Mouse (Mus musculus): ENCODE data around the gene Prkd2.

Gene Prkd2

DNA sequence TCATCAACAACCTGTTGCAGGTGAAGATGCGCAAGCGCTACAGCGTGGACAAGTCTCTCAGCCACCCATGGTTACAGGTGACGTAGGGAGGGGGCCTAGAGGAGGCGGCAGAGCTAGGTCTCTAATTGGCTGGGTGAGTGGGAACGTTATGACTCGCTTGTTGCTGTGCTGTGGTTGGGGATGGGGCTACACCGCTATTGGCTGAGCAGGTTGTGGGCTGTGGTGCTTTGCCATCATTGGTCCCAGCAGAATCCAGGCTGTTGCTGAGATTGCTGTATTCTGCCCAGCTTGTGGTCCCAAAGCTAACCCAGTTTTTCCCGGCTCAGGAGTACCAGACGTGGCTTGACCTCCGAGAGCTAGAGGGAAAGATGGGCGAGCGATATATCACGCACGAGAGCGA lies 26.8 kb downstream of the Prkd2 start:
- DNase-seq: peak; percentile 66 to 78

DNA sequence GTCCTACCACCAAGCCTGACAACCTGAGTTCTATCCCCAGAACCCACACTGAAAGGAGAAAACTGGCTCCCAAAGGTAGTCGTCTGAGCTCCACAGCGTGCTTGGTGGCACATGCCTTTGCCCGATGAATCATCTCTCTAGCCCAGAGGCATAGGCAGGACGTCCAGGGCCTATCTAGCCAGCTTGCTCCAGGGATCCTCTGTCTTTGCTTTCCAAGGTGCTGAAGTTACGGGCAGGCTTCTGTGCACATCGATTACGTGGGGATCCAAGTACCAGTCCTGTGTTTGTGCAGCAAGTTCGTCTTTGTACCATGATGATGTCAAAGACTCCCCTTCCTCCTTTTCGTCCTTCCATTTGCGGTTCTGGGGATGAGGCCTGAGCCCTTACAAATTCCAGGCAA lies 28.9 kb downstream of the Prkd2 start:
- no peak for DNase-seq

DNA sequence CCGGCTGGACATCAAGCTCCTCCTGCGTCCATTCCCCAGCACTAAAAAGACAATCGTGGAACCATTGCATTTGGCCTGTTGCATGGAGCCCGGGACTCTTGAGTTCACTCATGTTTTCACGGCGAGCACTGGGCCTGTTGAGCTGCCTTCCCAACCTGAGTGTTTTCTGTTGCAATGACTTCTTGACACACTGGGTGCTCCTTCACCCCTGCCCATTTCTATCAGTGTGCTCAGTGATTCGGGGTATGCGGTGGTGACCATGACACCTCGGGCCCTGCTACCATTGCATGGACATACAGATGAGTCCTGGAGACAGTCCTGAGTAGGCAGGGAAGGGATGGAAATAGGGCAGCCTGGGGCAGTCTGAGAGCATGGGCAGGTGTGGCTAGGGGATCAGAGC lies 29.8 kb downstream of the Prkd2 start:
- DNase-seq: no peak

DNA sequence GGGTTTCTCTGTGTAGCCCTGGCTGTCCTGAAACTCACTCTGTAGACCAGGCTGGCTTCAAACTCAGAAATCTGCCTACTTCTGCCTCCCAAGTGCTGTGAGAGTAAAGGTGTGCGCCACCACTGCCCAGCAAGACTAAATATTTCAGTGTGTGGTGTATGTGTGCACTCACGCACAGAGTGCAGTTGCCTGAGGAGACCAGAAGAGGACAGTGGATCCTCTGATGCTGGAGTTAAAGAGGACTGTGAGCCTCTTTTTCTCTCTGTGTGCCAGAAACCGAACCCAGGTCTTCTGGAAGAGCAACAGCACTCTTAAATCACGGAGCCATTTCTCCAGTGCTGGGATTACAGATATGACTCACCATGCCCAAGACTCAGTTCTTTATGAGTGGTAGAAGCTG lies 30.7 kb downstream of the Prkd2 start:
- DNase-seq: no peak

DNA sequence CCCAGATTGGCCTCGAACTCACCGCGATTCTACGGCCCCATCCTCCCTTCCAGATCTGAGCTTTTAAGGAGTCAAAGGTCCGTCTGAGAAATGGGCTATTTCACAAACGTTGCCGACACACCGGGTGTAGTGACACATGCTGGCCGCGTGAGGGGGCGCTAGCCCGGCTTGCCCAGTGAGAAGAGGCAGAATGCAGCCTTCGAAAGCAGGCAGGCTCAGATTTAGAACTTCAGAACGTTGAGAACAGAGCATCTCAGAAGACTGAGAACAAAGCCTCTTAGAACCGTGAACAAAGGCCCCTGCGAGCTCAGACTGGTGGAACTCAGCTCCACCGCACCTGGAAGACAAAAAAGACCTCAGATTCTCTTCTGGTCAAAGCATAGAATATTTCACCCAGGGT lies 31.5 kb downstream of the Prkd2 start:
- peak; percentile 84 to 87 for DNase-seq

DNA sequence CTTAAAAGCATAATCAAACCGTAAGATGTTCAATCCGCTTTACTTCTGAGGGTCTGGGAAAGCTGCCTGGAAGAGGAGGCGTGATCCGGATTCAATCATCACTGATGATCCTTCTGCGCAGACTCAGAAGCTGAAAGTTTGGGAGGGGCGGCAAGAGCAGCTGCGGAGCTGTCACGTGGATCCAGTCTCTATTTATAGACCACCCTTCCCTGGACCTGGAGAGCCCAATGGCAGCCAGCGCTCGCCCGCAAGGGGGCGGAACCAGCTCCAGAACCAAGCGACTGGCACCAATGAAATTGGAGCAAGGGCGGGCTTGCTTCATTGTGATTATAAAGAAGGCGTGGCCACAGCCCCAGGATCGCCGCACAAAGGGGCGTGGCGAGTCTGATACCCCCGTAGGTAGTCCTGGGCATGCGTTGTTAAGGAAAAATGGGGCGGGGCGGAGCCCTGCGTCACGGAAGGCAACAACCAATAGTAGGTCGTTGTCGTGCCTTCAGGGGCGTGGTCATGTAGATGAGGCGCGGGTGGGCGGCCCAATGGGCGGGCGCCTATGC lies 32.1 kb downstream of the Prkd2 start:
- peak; percentile 99 to 100 for DNase-seq

DNA sequence AGATGAGACGGTGACA lies 32.4 kb downstream of the Prkd2 start, which contains the start of gene Dact3:
Dact3 (plus strand) TSS at position 8 of the 16 bp plus-strand sequence.
- DNase-seq: no peak

DNA sequence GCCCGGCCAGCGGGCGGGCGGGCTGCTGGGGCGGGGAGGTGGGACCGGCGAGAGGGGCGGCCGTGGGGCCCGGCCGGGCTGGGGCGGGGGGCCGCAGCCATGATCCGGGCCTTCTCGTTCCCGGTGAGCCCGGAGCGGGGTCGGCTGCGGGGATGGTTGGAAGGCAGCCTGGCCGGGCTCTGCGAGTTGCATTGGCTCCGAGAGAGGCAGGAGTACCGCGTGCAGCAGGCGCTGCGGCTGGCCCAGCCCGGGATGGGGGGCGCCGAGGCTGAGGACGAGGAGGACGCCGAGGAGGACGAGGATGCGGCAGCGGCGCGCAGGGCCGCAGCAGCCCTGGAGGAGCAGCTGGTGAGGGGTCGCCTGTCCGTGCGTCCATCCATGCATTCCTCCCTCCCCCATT lies 32.6 kb downstream of the Prkd2 start:
- DNase-seq: no peak

DNA sequence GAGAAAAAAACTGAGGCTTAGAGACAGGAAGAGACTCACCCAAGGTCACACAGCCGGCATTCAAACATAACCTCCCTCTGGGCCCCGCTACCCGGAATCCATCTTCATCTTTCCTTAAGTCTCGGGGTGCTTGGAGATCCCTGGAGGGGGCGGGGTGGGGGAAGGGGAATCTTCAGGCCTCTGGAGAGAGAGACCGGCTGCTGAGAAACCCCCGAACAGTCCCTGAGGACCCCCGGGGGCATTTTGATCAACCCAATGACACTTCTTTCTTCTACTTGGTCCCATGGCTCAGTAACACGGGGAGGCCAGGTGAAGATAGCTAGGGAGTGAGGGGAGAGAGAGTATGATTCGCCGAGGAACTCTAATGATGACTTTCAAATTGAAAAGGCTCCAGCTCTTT lies 33.3 kb downstream of the Prkd2 start:
- no peak for DNase-seq

DNA sequence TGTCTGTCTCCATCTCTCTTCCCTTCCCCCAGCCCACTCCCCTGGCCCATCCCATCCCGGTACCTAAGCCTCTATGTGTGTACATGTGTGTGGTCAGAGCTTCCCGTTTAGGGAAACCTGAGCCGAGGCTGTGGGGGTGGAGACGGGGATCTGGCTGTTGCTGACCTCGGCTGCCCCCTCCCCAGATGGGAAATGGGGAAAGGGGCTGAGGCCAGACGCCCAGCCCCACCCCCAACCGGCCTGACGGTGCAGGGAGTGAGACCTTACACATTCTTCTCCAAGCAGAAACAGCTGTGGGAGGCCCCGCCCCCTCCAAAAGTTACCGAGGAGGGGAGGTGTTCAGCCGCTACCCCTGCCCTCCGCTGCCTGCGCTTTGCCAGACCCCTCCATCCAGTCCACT lies 33.9 kb downstream of the Prkd2 start:
- peak; percentile 71 to 77 for DNase-seq

DNA sequence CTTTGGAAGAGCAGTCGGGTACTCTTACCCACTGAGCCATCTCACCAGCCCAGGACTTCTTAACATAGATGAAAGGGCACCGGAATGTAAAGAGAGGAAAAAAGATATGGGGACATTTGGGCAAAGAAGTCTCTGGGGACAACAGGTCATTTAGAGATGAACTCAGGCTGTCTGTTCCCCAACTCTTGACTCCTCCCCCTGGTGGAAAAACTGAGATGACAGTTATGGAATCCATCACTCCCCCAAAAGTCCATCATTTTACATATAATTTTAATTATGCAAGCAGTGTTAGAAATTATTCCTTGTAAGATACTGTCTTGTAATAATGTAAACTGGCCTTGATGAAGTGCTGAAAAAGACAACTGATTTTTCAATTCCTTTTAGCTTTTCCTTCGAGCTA lies 35.0 kb downstream of the Prkd2 start:
- DNase-seq: no peak

DNA sequence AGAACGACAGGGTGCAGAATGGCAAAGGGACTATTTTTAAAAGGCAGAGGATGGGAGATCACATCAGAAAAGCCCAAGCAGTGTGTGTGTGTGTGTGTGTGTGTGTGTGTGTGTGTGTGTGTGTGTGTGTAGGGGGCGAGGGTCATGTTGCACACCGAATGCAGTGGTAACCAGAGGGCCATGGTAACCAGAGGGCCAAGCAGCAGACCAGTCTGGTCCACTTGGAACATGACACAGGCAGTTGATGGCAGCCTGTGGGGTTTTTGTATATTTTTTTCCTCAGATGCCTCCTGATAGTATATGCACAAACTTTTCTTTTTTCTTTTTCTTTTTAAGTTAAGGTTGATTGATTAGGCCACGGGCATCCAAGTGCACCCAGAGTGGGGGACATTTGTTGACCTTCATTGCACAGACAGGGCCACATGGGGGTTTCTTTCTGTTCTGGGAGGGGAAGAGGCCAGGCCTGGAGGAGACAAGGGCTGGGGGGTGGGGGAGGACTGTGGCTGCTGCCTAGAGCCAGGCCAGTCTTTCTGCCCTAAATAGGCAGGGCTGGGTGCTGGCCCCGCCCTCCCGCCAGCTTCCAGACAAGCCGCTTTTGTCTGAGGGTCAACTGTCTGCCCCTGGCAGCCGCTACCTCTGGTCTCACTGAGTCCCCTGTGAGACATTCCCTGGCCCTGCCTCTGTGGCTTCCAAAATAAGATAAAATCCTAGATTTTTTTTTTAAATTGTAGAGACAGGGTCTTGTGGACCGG lies 37.3 kb downstream of the Prkd2 start:
- peak; percentile 61 to 73 for DNase-seq

DNA sequence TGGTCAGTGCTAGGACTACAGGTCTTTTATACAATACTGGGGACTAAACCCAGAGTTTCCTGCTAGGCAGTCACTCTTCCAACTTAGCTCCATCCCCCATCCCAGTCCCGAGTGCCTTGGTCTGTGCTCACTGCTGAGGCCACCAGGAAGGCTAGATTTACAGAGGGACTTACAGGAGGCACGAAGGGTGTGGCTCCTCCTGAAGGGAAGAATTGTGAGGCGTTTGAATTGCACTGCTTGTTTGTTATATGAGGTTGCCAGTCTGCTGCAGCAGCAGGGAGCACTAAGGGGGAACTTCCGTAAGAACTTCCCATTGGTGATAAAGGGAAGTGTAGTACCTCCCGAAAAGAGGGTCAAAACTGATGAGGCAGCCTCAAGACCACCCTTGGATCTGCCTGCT lies 37.9 kb downstream of the Prkd2 start:
- no peak for DNase-seq

DNA sequence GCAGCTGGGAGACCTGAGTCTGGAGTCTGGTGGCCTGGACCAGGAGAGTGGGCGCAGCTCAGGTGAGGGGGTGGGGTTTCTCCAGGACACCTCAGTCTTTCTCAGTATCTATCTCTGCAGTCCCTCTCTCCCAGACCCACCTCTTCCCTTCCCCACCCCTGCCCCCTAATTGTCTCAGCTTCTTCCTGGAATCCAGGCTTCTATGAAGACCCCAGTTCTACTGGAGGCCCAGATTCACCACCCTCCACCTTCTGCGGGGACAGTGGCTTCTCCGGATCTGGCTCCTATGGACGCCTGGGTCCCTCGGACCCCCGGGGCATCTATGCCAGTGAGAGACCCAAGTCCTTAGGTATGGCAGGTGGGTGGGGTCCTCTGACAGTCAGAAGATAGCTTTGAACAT lies 40.5 kb downstream of the Prkd2 start:
- DNase-seq: no peak

DNA sequence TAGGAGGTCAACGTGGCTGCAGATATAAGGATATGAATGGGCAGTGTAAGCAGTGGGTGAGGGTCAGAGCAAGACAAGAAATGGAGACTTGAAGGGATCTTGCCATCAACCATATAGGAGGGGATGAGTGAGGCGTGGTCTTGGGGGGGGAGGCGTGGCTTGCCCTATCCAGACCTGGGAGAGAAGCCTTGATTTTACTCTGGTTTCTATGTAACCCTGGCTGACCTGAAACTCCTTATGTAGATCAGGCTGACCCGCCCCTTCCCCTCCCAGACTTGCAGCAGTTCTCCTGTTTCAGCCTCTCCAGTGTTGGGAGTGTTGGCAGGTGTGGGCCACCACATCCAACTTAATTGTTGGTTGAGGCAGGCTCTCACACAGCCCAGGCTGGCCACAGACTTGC lies 41.6 kb downstream of the Prkd2 start:
- no peak for DNase-seq

DNA sequence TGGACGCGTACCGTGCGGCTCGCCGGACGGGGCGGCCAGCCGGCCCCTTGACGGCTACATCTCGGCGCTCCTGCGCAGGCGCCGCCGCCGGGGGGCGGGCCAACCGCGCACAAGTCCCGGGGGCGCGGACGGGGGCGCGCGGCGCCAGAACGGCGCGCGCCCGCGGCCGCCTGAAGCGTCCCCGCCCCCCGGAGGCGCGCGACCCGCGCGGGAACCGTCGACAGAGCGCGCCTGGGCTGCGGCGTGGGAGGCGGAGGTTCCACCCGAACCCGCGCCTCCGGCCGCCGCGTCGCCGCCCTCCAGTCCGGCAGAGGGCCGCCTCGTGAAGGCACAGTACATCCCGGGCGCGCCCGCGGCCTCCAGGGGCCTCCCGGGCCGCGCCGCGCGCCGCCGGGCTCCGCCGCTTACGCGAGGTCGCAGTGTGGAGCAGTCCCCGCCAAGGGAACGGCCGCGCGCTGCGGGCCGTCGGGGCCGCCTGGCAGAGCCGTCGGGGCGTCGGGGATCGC lies 42.6 kb downstream of the Prkd2 start:
- DNase-seq: peak in 1 of 2 experiments; percentile 55

DNA sequence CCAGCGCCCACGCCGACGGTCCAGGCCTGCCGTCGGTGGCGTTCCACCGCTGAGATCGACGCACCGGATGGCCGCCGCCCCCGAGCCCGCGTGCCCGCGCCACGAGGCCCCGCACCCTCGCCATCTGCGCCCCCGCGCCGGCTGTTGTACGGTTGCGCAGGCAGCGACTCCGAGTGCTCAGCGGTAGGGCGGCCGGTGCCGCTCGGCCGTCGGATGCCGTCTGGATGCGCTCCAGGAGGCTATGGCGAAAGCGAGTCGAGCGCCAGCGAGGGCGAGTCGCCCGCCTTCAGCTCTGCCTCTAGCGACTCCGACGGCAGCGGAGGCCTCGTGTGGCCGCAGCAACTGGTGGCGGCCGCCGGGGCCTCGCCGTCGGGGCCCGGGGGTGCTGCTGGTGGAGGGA lies 43.2 kb downstream of the Prkd2 start:
- no peak for DNase-seq

DNA sequence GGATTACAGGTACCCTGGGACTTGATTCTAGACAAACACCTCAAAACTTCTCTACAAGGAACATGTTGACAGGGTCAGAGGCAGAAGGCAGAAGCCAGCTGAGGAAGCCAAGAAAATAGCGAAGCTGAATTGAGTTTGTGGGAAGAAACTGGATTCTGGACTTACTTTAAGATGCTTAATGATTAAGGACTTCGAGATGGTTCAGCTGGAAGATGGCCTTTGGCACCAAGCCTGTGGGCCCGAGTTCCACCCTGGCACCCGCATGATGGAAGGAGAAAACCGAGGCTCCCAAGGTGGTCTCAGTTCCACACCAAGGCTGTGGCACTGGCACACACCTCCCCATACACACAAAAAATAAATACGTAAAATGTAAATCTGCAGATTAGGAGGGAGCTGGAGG lies 47.8 kb downstream of the Prkd2 start:
- DNase-seq: peak; percentile 67 to 76

DNA sequence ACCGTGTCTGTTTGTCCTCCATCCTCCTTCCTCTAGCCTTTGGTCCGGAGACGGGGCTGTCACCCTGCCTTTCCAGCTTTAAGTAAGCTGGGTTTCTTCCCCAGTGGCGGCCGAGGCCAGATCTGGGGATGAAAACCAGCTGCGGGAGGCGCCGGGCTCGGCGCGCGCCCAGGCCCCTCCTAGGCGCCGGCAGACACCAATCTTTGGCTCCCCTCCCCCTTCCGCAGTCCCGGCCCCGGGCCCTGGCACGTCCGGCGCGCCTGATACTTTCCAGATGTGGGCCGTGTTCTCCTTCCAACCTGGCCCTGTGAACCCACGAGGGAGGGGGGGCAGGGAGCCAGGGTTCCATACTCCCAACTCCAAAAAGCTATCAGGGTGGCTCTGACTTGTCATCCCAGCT lies 48.2 kb downstream of the Prkd2 start:
- peak; percentile 90 to 92 for DNase-seq

DNA sequence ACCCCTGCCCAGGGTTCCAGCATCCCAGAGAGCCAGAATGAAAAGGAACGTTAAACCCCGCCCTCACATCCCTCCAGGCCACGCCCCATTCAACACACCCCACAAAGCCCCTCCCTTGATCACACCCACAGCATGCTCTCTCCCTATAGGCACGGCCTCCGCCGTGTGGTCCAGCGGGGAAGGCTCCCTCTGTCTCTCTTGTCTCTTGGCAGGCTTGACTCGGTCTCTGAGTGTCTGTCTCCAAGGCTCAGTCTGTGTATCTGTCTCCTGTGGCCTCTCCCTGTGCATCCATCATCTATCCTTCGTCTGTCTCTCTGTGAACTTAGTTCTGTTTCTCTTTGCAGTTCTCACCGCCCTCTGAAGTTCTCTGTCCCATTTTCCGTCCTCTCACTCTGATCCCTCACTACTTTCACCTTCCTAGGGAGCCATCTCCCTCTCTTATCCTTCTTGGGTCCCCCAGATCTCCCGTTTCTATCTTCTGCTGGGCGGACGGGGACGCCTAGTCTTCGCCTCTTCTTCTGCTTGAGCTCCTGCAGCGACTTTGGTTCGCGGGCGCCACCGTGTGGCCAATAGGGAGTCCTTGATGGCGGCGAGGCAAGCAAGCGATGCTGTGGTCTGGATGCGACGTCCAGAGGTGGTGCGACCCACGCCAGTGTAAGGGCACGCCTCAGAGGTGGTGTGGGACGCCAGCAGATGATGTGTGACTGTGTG lies 49.1 kb downstream of the Prkd2 start, which contains the start of gene Gng8:
Gng8 (plus strand) TSS at position 146 of the 711 bp plus-strand sequence.
- DNase-seq: peak; percentile 93 to 95

DNA sequence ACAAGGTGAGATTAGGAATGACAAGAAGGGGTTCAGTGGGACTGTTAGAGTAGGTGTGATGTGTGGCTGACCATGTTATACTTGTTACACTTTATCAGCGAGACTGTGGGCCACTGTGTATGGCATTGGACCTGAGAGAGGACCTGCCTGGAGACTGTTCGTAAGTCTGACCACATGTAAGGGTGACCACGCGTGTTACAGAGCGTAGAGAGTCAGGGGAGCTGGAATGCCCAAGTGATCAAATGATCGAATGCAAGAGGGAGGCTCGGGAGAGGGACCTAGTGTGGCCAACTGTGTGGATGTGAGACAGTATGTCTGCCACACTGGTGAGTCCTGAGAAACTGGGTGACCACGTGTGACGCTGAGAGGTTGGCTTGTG lies 49.6 kb downstream of the Prkd2 start:
- DNase-seq: no peak

DNA sequence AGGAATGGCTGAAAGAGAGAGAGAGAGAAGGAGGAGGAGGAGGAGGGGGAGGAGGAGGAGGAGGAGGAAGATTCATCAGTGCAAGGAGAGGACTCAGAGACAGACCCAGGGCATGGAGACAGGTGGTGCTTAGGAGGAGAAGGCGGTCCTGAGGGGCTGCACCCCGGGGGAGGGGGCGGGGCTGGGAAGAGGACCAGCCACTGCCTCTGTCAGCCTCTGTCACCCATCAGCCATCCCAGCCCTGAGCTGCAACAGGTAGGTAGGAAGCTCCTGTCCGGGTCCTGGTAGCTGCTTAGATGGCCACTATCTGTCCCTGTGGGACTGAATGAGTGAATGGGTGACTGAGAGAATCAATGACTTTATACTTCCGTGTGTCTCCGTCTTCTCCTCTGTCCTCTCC lies 50.9 kb downstream of the Prkd2 start:
- DNase-seq: no peak

DNA sequence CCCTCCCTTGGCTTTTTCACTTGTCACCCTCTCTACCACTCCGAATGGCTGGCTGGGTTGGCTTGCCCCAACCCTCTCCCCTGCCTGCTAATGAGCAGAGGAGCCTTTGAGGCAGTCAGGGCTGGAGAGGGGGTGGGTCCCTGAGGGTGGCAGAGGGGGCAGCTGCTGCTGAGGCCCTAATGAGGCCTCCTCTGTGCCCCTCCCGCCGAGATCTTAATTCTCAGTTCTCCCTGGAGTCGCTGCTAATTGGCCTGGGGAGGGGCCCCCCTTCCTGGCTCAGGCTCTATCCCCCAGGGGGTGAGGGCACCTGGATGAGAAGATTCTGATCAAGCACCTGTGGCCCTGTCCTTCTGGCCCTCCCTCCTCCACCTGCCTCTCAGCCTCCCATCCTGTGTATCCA lies 51.6 kb downstream of the Prkd2 start:
- DNase-seq: no peak

DNA sequence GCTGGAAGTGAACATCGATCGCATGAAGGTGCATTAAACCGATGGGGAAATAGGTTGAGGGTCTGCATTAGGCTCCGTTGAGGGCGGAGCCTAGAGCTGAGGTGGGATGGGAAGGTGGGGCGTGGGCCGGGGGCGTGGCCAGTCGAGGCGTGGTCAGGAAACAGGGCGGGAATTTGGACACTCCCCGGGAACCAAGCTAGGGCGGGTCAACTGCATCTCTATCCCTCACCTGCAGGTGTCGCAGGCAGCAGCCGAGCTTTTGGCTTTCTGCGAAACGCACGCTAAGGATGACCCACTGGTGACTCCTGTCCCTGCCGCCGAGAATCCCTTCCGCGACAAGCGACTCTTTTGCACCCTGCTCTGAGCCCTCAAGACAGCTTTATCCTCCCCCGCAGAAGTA lies 52.3 kb downstream of the Prkd2 start:
- peak; percentile 89 to 92 for DNase-seq

DNA sequence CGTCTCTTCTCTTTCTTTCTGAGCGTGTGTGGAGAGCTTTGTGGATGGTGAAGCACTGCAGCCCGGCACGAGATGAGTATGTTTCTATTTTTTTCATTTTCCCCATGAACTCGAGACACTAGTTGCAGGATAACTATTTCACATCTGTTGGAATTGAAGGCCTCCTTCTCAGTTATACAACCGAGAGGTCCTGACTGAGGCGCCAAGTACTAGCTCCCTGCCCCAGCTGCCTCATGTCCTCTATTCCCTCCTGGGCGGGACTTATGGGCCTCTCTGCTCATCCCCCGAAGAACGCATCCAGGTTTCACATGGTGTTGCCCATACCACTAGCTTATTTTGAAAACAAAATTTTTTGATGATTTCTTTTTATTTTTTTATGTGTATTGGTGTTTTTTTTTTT lies 52.8 kb downstream of the Prkd2 start:
- DNase-seq: no peak

All from kidney, postnatal 4 days (tissue).